Mouse (Mus musculus) hematopoietic multipotent progenitor cell, adult 10-12 weeks (in vitro differentiated cells): ENCODE results near the gene Ube2g1. TPM values are rescaled to one million over a fixed set of nuclear protein-coding genes. Genes with fewer than 3 reads are reported as not detected.

Experiments used
- polyA plus RNA-seq: library from polyadenylated mRNA; stranded (reverse); fragments of >175 nt; gene quantifications from 2 replicates; pipeline ENCODE4 v1.2.3, GENCODE M21; 2012; ENCODE audit warnings: low replicate concordance

Ube2g1 gene
- 19.1 and 36.2 TPM in 2 replicates for polyA plus RNA-seq

DNA sequence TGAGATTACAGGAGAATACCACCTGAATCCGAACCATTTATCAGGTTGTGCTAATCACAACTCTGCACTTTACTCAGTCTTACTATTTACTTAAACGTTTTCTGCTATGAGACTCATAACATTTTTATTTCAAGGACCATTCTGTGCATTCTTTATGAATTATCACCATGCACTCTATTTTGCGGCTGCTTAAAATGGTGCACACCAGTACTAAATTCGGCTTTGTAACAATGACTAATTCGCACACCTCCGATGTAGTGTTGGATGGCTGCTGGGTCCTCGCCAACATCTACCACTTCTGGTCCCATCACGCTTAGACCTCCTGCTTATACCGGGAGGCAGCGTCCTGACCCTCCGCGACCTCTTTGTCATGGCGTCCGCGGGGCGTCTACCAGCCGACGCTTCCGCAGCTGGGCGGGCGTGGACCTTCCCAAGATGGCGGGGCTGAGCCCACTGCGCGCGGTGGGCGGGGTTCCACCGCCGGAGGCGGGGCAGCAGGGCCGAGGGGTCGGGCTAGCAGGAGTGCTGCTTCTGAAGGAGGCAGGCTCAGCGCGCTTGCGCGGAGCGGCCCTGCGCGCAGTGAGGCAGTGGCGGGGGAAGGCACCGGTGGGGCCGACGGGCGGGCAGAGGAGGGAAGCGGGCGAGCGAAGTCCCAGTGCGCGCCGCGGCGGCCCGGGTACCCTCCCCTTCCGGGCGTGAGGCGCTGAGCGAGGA, at the start of gene Ube2g1:
Gene Ube2g1 (plus strand): TSS at position 590 of the 714 bp plus-strand sequence.

GRCm38 (mm10) chr11:72689551-72690510, 82.7 kb downstream of the Ube2g1 start, which contains the start of gene Ankfy1:
TSS of gene Ankfy1 (plus strand) at chr11:72690006.

Other genes with a start within 250 kb of the Ube2g1 start
- gene Tekt1, start 244.8 kb upstream of the Ube2g1 start, polyA plus RNA-seq, result not detected in 2 replicates
- 0.08 and 0.16 TPM in 2 replicates for gene Smtnl2, start 195.6 kb upstream of the Ube2g1 start, polyA plus RNA-seq
- gene Ggt6, start 171.8 kb upstream of the Ube2g1 start, polyA plus RNA-seq, result not detected in 2 replicates
- gene Mybbp1a, start 165.9 kb upstream of the Ube2g1 start, polyA plus RNA-seq, result 53.3 and 73.9 TPM in 2 replicates
- gene Spns2, start 117.4 kb upstream of the Ube2g1 start, polyA plus RNA-seq, result 6.0 and 13.3 TPM in 2 replicates
- 22.8 and 35.3 TPM in 2 replicates for gene Spns3, start 56.8 kb upstream of the Ube2g1 start, polyA plus RNA-seq
- gene Ankfy1, start 82.7 kb downstream of the Ube2g1 start, polyA plus RNA-seq, result 12.7 and 21.6 TPM in 2 replicates
- gene Cyb5d2, start 188.9 kb downstream of the Ube2g1 start, polyA plus RNA-seq, result 1.3 and 1.4 TPM in 2 replicates
- gene Zzef1, start 188.9 kb downstream of the Ube2g1 start, polyA plus RNA-seq, result 15.3 and 23.2 TPM in 2 replicates